Mouse (Mus musculus) heart, adult 2 months (tissue): ENCODE results near the gene Col2a1.

ENCODE experiments used
- CTCF ChIP-seq: fragments of 200-600 bp; IDR thresholded peaks from 2 replicates; pipeline ENCODE4 v1.8.1; 2022; ENCODE audit warnings: antibody characterized with exemption, mild to moderate bottlenecking, moderate library complexity
- EP300 ChIP-seq: fragments of 200-500 bp; IDR thresholded peaks from 2 replicates; pipeline ENCODE4 v1.6.1; 2011; ENCODE audit warnings: low read depth, low read length, control low read depth; ENCODE audit not compliant: insufficient read depth

DNA sequence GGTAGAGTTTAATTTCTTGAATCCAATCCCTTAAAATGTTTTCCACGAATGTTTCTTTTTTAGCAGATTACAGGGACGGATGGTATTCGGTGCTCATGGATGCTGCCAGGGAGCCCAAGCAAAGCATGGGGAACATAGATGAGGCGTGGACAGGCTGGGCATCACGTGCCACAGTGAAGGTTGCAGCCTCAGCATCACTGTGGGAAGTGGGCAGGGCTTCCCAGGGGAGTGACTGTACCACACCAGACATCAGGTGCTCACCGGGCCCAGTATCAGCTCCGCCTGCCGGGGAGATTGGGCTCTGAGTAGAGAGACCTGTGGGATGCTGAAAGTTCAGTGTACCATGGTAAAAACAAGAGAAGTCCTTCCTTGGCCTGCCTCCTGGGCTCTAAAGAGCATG lies 49.8 kb downstream of the Col2a1 start:
- TF ChIP-seq CTCF (no peak), EP300 (no peak)
